Mouse (Mus musculus) lung, postnatal 0 days (tissue): Measurements from ENCODE around the gene Pmm2. TPM values are rescaled to one million over a fixed set of nuclear protein-coding genes. Genes with fewer than 3 reads are reported as not detected.
A peak's percentile ranks its signal among the peaks of the same experiment; 100 is the strongest.

Source experiments
- ATAC-seq: fragments of 200-750 bp; cut with Nextera tagmentation; 2 replicates; pipeline ENCODE4 v1.8.0; 2017; ENCODE audit warnings: moderate library complexity
- DNase-seq: peaks from one replicate; pipeline ENCODE4 v3.0.0-alpha.2; 2016; ENCODE audit warnings: low spot score
- H3K27ac ChIP-seq: fragments of 300-500 bp; sonication (generic); 2 replicates; pipeline ENCODE4 v1.5.1; 2014; ENCODE audit warnings: antibody characterized with exemption, mild to moderate bottlenecking, low read length, mixed read lengths
- H3K27me3 ChIP-seq: fragments of 300-500 bp; sonication (generic); replicated peaks from 2 replicates; pipeline ENCODE4 v1.6.1; 2014; ENCODE audit warnings: low read length, mixed read lengths; ENCODE audit not compliant: insufficient read depth
- H3K36me3 ChIP-seq: fragments of 300-500 bp; sonication (generic); 2 replicates; pipeline ENCODE4 v1.6.1; 2014; ENCODE audit warnings: low read length, mixed read lengths; ENCODE audit not compliant: insufficient read depth
- H3K4me1 ChIP-seq: fragments of 300-500 bp; sonication (generic); 2 replicates; pipeline ENCODE4 v1.6.1; 2014; ENCODE audit warnings: antibody characterized with exemption, low read depth, low read length, mixed read lengths; ENCODE audit not compliant: insufficient read depth
- H3K4me2 ChIP-seq: fragments of 300-500 bp; sonication (generic); replicated peaks from 2 replicates; pipeline ENCODE4 v1.6.1; 2014; ENCODE audit warnings: low read depth, mild to moderate bottlenecking, low read length, moderate library complexity, mixed read lengths
- H3K4me3 ChIP-seq: fragments of 300-500 bp; sonication (generic); 2 replicates; pipeline ENCODE4 v1.5.1; 2014; ENCODE audit warnings: low read depth, low read length
- H3K9ac ChIP-seq: fragments of 300-500 bp; sonication (generic); replicated peaks from 2 replicates; pipeline ENCODE4 v1.6.1; 2014; ENCODE audit warnings: low read depth, mild to moderate bottlenecking
- H3K9me3 ChIP-seq: fragments of 300-500 bp; sonication (generic); 2 replicates; pipeline ENCODE4 v1.6.1; 2016; ENCODE audit warnings: low read length, mixed read lengths
- CTCF ChIP-seq: IDR thresholded peaks from 2 replicates; pipeline ENCODE4 v1.5.1; 2016; ENCODE audit warnings: antibody characterized with exemption, mild to moderate bottlenecking
- EP300 ChIP-seq: IDR thresholded peaks from 2 replicates; pipeline ENCODE4 v1.6.1; 2016; ENCODE audit warnings: antibody characterized with exemption, mild to moderate bottlenecking, control low read depth
- WGBS: fragments of 180-500 bp; shearing (Covaris S2); extraction: QIAGEN DNeasy Blood & Tissue Kit; methylation state at CpG from one replicate; pipeline ENCODE4 v1.1.7; 2014; 5-methylcytosine and 5-hydroxymethylcytosine counted together
- polyA plus RNA-seq: library from polyadenylated mRNA; unstranded; fragments of >200 nt; fragmentation: Nextera tagmentation; extraction: Ambion mirVana; gene quantifications from 2 replicates; pipeline ENCODE4 v1.2.1, GENCODE M21; 2015

Pmm2 gene
- polyA plus RNA-seq, result 38.0 and 40.2 TPM in 2 replicates

GRCm38 (mm10) chr16:8637217-8638051 is at the start of gene Pmm2, which contains the start of gene Tmem186:
Pmm2 (plus strand) TSS chr16:8637674.
Tmem186 (minus strand) TSS chr16:8637712.
- H3K4me2 ChIP-seq, result peak within 1 kb of the TSS; percentile 85
- peak within 1 kb of the TSS; percentile 91 for H3K27ac ChIP-seq
- H3K27me3 ChIP-seq, result no peaks in the 10 kb centered on the region
- DNase-seq (peak; percentile 97), ATAC-seq (peak; percentile 95)
- peak within 1 kb of the TSS; percentile 78 for H3K9ac ChIP-seq
- H3K9me3 ChIP-seq, result no peaks in the 10 kb centered on the region
- peaks cover 4% of the 10 kb centered on the region; the same call in 1 of the 2 replicates for H3K4me1 ChIP-seq
- WGBS, result under 1% methylated on average over 59 of the region's 59 CpGs
- H3K4me3 ChIP-seq, result peak within 1 kb of the TSS; percentile 79
- H3K36me3 ChIP-seq, result no peaks in the 10 kb centered on the region
- peak; percentile 53 for TF ChIP-seq CTCF
- no peak for TF ChIP-seq EP300

DNA sequence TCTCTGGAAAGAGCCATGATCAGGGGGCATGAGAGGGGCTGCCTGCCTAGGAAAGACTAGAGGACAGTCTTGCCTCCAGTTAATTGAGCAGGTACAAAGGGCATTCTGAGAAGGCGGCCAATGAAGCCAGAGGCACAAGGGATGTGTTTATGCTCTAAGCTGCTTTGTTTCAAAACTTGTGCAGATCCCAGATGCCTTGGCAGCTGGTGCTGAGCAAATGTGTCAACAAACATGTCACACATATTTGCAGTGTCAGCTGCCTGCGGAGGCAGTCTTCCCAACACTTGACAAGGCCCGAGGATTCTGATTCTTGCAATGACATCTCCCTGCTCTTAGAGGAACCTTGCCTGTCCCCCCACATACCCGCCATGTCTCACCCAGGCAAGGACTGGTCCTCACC is 42.1 kb upstream of the Pmm2 start:
- H3K4me3 ChIP-seq, result no peak overlapping the region
- no peaks in the 10 kb centered on the region for H3K27me3 ChIP-seq
- no peak overlapping the region for H3K9ac ChIP-seq
- no peaks in the 10 kb centered on the region for H3K36me3 ChIP-seq
- no peak overlapping the region for H3K27ac ChIP-seq
- ATAC-seq, result no peak
- H3K9me3 ChIP-seq, result no peaks in the 10 kb centered on the region
- no peaks in the 10 kb centered on the region for H3K4me1 ChIP-seq
- TF ChIP-seq CTCF (no peak), EP300 (no peak)
- no peak overlapping the region for H3K4me2 ChIP-seq
- no peak for DNase-seq
- 42% methylated on average over 4 of the region's 4 CpGs for WGBS

GRCm38 (mm10) chr16:8596336-8596735 is 41.1 kb upstream of the Pmm2 start:
- Histone ChIP-seq H3K9ac (no peak overlapping the region), H3K4me3 (no peak overlapping the region), H3K27ac (no peak overlapping the region), H3K4me2 (no peak overlapping the region), H3K27me3 (no peaks in the 10 kb centered on the region), H3K4me1 (no peaks in the 10 kb centered on the region), H3K9me3 (no peaks in the 10 kb centered on the region), H3K36me3 (no peaks in the 10 kb centered on the region)
- DNase-seq (no peak), ATAC-seq (no peak)
- TF ChIP-seq EP300 (no peak), CTCF (no peak)
- 88% methylated on average over 4 of the region's 4 CpGs for WGBS

- ATAC-seq (no peak), DNase-seq (no peak)
- no peak overlapping the region for H3K4me3 ChIP-seq
- H3K9me3 ChIP-seq, result no peaks in the 10 kb centered on the region
- no peaks in the 10 kb centered on the region for H3K36me3 ChIP-seq
- no peak overlapping the region for H3K9ac ChIP-seq
- no peak overlapping the region for H3K4me2 ChIP-seq
- H3K27ac ChIP-seq, result no peak overlapping the region
- WGBS, result 86% methylated on average over 5 of the region's 5 CpGs
- no peaks in the 10 kb centered on the region for H3K4me1 ChIP-seq
- H3K27me3 ChIP-seq, result no peaks in the 10 kb centered on the region
- TF ChIP-seq EP300 (no peak), CTCF (no peak)
Measured at GRCm38 (mm10) chr16:8597516-8597915, 40.0 kb upstream of the Pmm2 start.

DNA sequence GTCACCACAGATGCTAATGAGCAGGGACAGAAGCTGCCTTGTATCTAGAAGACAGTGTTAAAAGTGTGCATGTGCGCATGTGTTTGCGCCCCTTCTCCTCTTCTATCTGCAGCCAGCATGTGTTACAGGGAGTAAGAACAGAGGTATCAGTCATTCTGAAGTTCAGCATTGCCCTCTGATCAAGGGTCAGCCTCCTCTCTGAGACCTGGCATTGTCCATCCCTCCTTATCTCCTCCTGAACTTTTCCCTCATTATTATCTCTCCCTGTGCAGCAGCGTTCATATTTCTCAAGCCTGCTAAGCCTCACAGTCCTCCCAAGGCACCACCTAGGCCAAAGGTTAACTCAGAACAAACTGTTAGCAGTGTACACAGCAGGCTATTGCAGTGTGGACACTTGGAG is 33.7 kb upstream of the Pmm2 start:
- no peak for DNase-seq
- Histone ChIP-seq H3K36me3 (no peaks in the 10 kb centered on the region), H3K9me3 (no peaks in the 10 kb centered on the region), H3K9ac (no peak overlapping the region), H3K4me2 (no peak overlapping the region), H3K4me3 (no peak overlapping the region), H3K27ac (no peak overlapping the region), H3K4me1 (no peaks in the 10 kb centered on the region), H3K27me3 (no peaks in the 10 kb centered on the region)
- 66% methylated on average over 3 of the region's 3 CpGs for WGBS
- TF ChIP-seq CTCF (no peak), EP300 (no peak)
- no peak for ATAC-seq

DNA sequence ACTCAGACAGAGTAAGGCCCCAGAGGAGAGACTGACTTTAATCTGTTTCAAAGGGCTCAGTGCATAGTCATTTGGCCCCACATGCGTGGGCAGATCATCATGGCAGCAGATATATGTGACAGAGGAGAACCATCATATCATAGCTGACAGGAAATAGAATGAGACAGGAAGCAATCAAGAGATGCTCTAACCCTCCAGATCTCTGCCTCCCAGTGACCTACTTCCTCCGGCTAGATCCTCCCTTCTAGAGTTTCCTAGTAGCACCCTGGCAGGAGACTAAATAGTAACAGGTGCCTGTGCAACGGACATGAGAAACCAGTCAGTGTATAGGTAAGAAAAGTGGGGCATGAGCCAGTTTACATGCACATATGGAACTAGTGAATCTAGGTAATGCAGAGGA is 27.1 kb upstream of the Pmm2 start:
- DNase-seq (no peak), ATAC-seq (no peak)
- no peak overlapping the region for H3K27ac ChIP-seq
- no peaks in the 10 kb centered on the region for H3K4me1 ChIP-seq
- WGBS, result 58% methylated on average over 3 of the region's 3 CpGs
- no peak overlapping the region for H3K4me2 ChIP-seq
- H3K9ac ChIP-seq, result no peak overlapping the region
- H3K9me3 ChIP-seq, result no peaks in the 10 kb centered on the region
- H3K36me3 ChIP-seq, result no peaks in the 10 kb centered on the region
- no peak overlapping the region for H3K4me3 ChIP-seq
- TF ChIP-seq CTCF, result no peak
- no peak for TF ChIP-seq EP300
- no peaks in the 10 kb centered on the region for H3K27me3 ChIP-seq
